Mouse (Mus musculus) forebrain, embryonic 11.5 days (tissue): ENCODE measurements at regions not wholly inside any gene's neighbourhood (a gene's known extent, or its start where the extent isn't known, plus 50 kb on each side); places are given as distances from the start of the nearest gene placed in this dataset.
A peak's percentile ranks its signal among the peaks of the same experiment; 100 is the strongest.
"Not testable (repeated sequence)": the region's sequence is repeated elsewhere in the genome, so short reads cannot be mapped to it uniquely, and the experiment has no call there.

ENCODE experiments used
- ATAC-seq: fragments of 200-750 bp; cut with Nextera tagmentation; replicated peaks from 2 replicates; pipeline ENCODE4 v1.8.0; 2017; ENCODE audit warnings: moderate TSS enrichment; ENCODE audit not compliant: low FRiP score
- DNase-seq: peaks from one replicate; pipeline ENCODE4 v3.0.0-alpha.2; 2017; ENCODE audit warnings: low spot score
- H3K27ac ChIP-seq: fragments of 300-500 bp; sonication (generic); 2 replicates; pipeline ENCODE4 v1.5.1; 2014; ENCODE audit warnings: low read depth, low read length
- H3K27me3 ChIP-seq: fragments of 300-500 bp; sonication (generic); 2 replicates; pipeline ENCODE4 v1.6.1; 2014; ENCODE audit warnings: mild to moderate bottlenecking, low read length, mixed read lengths; ENCODE audit not compliant: control insufficient read depth, insufficient read depth
- H3K36me3 ChIP-seq: fragments of 300-500 bp; sonication (generic); 2 replicates; pipeline ENCODE4 v1.6.1; 2014; ENCODE audit warnings: mild to moderate bottlenecking, low read length, moderate library complexity, mixed read lengths; ENCODE audit not compliant: control insufficient read depth, insufficient read depth
- H3K4me1 ChIP-seq: fragments of 300-500 bp; sonication (generic); replicated peaks from 2 replicates; pipeline ENCODE4 v1.6.1; 2014; ENCODE audit warnings: low read length, mixed read lengths; ENCODE audit not compliant: control insufficient read depth, insufficient read depth
- H3K4me2 ChIP-seq: fragments of 300-500 bp; sonication (generic); 2 replicates; pipeline ENCODE4 v1.6.1; 2014; ENCODE audit warnings: low read depth, mild to moderate bottlenecking, low read length, moderate library complexity, mixed read lengths; ENCODE audit not compliant: severe bottlenecking
- H3K4me3 ChIP-seq: fragments of 300-500 bp; sonication (generic); 2 replicates; pipeline ENCODE4 v1.5.1; 2014; ENCODE audit warnings: low read depth, low read length
- H3K9ac ChIP-seq: fragments of 300-500 bp; sonication (generic); 2 replicates; pipeline ENCODE4 v1.6.1; 2014; ENCODE audit warnings: low read length
- H3K9me3 ChIP-seq: fragments of 300-500 bp; sonication (generic); 2 replicates; pipeline ENCODE4 v1.6.1; 2016; ENCODE audit warnings: low read length, mixed read lengths; ENCODE audit not compliant: control insufficient read depth
- WGBS: fragments of 180-500 bp; shearing (Covaris S2); extraction: QIAGEN DNeasy Blood & Tissue Kit; methylation state at CpG from one replicate; pipeline ENCODE4 v1.1.7; 2014; 5-methylcytosine and 5-hydroxymethylcytosine counted together

- no peak for DNase-seq
- H3K9ac ChIP-seq, result no peak overlapping the region
- no peaks in the 10 kb centered on the region for H3K4me1 ChIP-seq
- H3K27ac ChIP-seq, result no peak overlapping the region
- no peaks in the 10 kb centered on the region for H3K36me3 ChIP-seq
- 68% methylated on average over 2 of the region's 2 CpGs for WGBS
- H3K4me2 ChIP-seq, result no peak overlapping the region
- ATAC-seq, result no peak
- H3K27me3 ChIP-seq, result no peaks in the 10 kb centered on the region
- H3K4me3 ChIP-seq, result no peak overlapping the region
- H3K9me3 ChIP-seq, result no peaks in the 10 kb centered on the region
Measured at GRCm38 (mm10) chr3:11323101-11323500, 987.6 kb upstream of the Gm38303 start.

GRCm38 (mm10) chr3:11293001-11293400 lies 957.5 kb upstream of the Gm38303 start:
- ATAC-seq, result no peak
- Histone ChIP-seq H3K4me3 (no peak overlapping the region), H3K9ac (no peak overlapping the region), H3K4me1 (no peaks in the 10 kb centered on the region), H3K4me2 (no peak overlapping the region), H3K36me3 (no peaks in the 10 kb centered on the region), H3K27ac (no peak overlapping the region), H3K27me3 (no peaks in the 10 kb centered on the region), H3K9me3 (no peaks in the 10 kb centered on the region)
- no peak for DNase-seq
- 84% methylated on average over 3 of the region's 3 CpGs for WGBS

GRCm38 (mm10) chr3:11261052-11261451 lies 925.6 kb upstream of the Gm38303 start:
- Histone ChIP-seq H3K27ac (no peak overlapping the region), H3K4me2 (no peak overlapping the region), H3K9ac (no peak overlapping the region), H3K4me1 (no peaks in the 10 kb centered on the region), H3K36me3 (no peaks in the 10 kb centered on the region), H3K4me3 (no peak overlapping the region), H3K27me3 (no peaks in the 10 kb centered on the region), H3K9me3 (no peaks in the 10 kb centered on the region)
- DNase-seq (no peak), ATAC-seq (no peak)
- WGBS, result 91% methylated on average over 3 of the region's 3 CpGs

- no peaks in the 10 kb centered on the region for H3K4me1 ChIP-seq
- no peak overlapping the region for H3K4me2 ChIP-seq
- DNase-seq (no peak), ATAC-seq (no peak)
- H3K4me3 ChIP-seq, result no peak overlapping the region
- H3K27me3 ChIP-seq, result no peaks in the 10 kb centered on the region
- no peaks in the 10 kb centered on the region for H3K36me3 ChIP-seq
- H3K9ac ChIP-seq, result no peak overlapping the region
- 86% methylated on average over 2 of the region's 2 CpGs for WGBS
- no peaks in the 10 kb centered on the region for H3K9me3 ChIP-seq
- no peak overlapping the region for H3K27ac ChIP-seq
Measured at GRCm38 (mm10) chr3:11213996-11214395, 878.5 kb upstream of the Gm38303 start.

GRCm38 (mm10) chr3:11212921-11213648 lies 877.6 kb upstream of the Gm38303 start:
- not testable (repeated sequence) for H3K9me3 ChIP-seq, H3K4me1 ChIP-seq, H3K27ac ChIP-seq, H3K9ac ChIP-seq, H3K4me3 ChIP-seq, H3K27me3 ChIP-seq, H3K4me2 ChIP-seq, H3K36me3 ChIP-seq, DNase-seq
- peak; percentile 34; the same call in 1 of the 2 replicates for ATAC-seq
- WGBS, result 42% methylated on average over 9 of the region's 9 CpGs

- peak; percentile 73 for ATAC-seq
- not testable (repeated sequence) for H3K4me2 ChIP-seq, H3K9ac ChIP-seq, DNase-seq, H3K27me3 ChIP-seq, H3K4me1 ChIP-seq, H3K9me3 ChIP-seq, H3K36me3 ChIP-seq, H3K4me3 ChIP-seq, H3K27ac ChIP-seq
- 20% methylated on average over 4 of the region's 4 CpGs for WGBS
Measured at GRCm38 (mm10) chr3:11212290-11212912, 876.9 kb upstream of the Gm38303 start.

GRCm38 (mm10) chr3:11210920-11211811 lies 875.7 kb upstream of the Gm38303 start:
- not testable (repeated sequence) for H3K36me3 ChIP-seq, H3K4me3 ChIP-seq, H3K4me2 ChIP-seq, H3K27me3 ChIP-seq, ATAC-seq, H3K9ac ChIP-seq, H3K27ac ChIP-seq, H3K9me3 ChIP-seq, H3K4me1 ChIP-seq
- WGBS, result 46% methylated on average over 9 of the region's 10 CpGs
- DNase-seq, result peak; percentile 54

GRCm38 (mm10) chr3:11174002-11174401 lies 838.5 kb upstream of the Gm38303 start:
- 77% methylated on average over 2 of the region's 2 CpGs for WGBS
- no peak overlapping the region for H3K4me3 ChIP-seq
- H3K36me3 ChIP-seq, result no peaks in the 10 kb centered on the region
- H3K9ac ChIP-seq, result no peak overlapping the region
- H3K27ac ChIP-seq, result no peak overlapping the region
- DNase-seq (no peak), ATAC-seq (no peak)
- H3K27me3 ChIP-seq, result no peaks in the 10 kb centered on the region
- H3K9me3 ChIP-seq, result no peaks in the 10 kb centered on the region
- H3K4me2 ChIP-seq, result no peak overlapping the region
- no peaks in the 10 kb centered on the region for H3K4me1 ChIP-seq
